Mouse (Mus musculus) liver, embryonic 14.5 days (tissue): ENCODE measurements around the gene Vegfa. TPM values are rescaled to one million over a fixed set of nuclear protein-coding genes. Genes with fewer than 3 reads are reported as not detected.

Experiments used
- ATAC-seq: fragments of 200-750 bp; cut with Nextera tagmentation; 2 replicates; pipeline ENCODE4 v1.8.0; 2017; ENCODE audit warnings: moderate number of reproducible peaks, mild to moderate bottlenecking, moderate library complexity; ENCODE audit not compliant: insufficient read depth
- DNase-seq, 3 experiments: peaks; one replicate each; pipeline ENCODE4 v3.0.0-alpha.2; 2012 to 2013; ENCODE audit warnings: low read depth in 3 of 3, low spot score in 3 of 3
- H3K27ac ChIP-seq: fragments of 300-500 bp; sonication (generic); 2 replicates; pipeline ENCODE4 v1.5.1; 2014; ENCODE audit warnings: moderate library complexity, mild to moderate bottlenecking, control low read depth, inconsistent platforms
- H3K27me3 ChIP-seq: fragments of 300-500 bp; sonication (generic); 2 replicates; pipeline ENCODE4 v1.6.1; 2014; ENCODE audit warnings: mild to moderate bottlenecking, low read length, moderate library complexity; ENCODE audit not compliant: control insufficient read depth, insufficient read depth
- H3K36me3 ChIP-seq: fragments of 300-500 bp; sonication (generic); replicated peaks from 2 replicates; pipeline ENCODE4 v1.6.1; 2014; ENCODE audit warnings: low read depth; ENCODE audit not compliant: control insufficient read depth, insufficient read depth
- H3K4me1 ChIP-seq, 2 experiments: fragments of 200-500 bp in 1 of 2; fragments of 300-500 bp in 1 of 2; sonication (generic) in 1 of 2; replicated peaks; 2 replicates each; pipeline ENCODE4 v1.6.1; 2012 to 2014; ENCODE audit warnings: antibody characterized with exemption in 1 of 2, inconsistent platforms in 1 of 2, low read length in 1 of 2; ENCODE audit not compliant: control insufficient read depth in 2 of 2, insufficient read depth in 2 of 2
- H3K4me2 ChIP-seq: fragments of 300-500 bp; sonication (generic); 2 replicates; pipeline ENCODE4 v1.6.1; 2014; ENCODE audit warnings: low read depth, mild to moderate bottlenecking, control low read depth, moderate library complexity
- H3K4me3 ChIP-seq, 2 experiments: fragments of 200-500 bp in 1 of 2; fragments of 300-500 bp in 1 of 2; sonication (generic) in 1 of 2; 2 replicates each; pipeline ENCODE4 v1.5.1; 2012 to 2014; ENCODE audit warnings: low read depth in 2 of 2, low read length in 2 of 2, mild to moderate bottlenecking in 2 of 2, control low read depth in 1 of 2, inconsistent platforms in 1 of 2, moderate library complexity in 1 of 2; ENCODE audit not compliant: insufficient read depth in 1 of 2
- H3K9ac ChIP-seq: fragments of 300-500 bp; sonication (generic); replicated peaks from 2 replicates; pipeline ENCODE4 v1.6.1; 2014; ENCODE audit warnings: mild to moderate bottlenecking, control low read depth, moderate library complexity
- H3K9me3 ChIP-seq: fragments of 300-500 bp; sonication (generic); 2 replicates; pipeline ENCODE4 v1.6.1; 2016; ENCODE audit warnings: low read length, mixed read lengths; ENCODE audit not compliant: control insufficient read depth
- CTCF ChIP-seq: IDR thresholded peaks from 2 replicates; pipeline ENCODE4 v1.5.1; 2016; ENCODE audit warnings: antibody characterized with exemption, low read depth, control low read depth
- EP300 ChIP-seq: IDR thresholded peaks from 2 replicates; pipeline ENCODE4 v1.6.1; 2016; ENCODE audit warnings: antibody characterized with exemption, low read depth
- WGBS: fragments of 180-500 bp; shearing (Covaris S2); extraction: QIAGEN DNeasy Blood & Tissue Kit; methylation state at CpG from one replicate; pipeline ENCODE4 v1.1.7; 2014; ENCODE audit not compliant: insufficient replicate concordance; 5-methylcytosine and 5-hydroxymethylcytosine counted together
- polyA plus RNA-seq, 2 experiments: library from polyadenylated mRNA; depleted of rRNA in 1 of 2; stranded (reverse) in 1 of 2; unstranded in 1 of 2; fragments of >200 nt; fragmentation: Nextera tagmentation in 1 of 2; extraction: Ambion mirVana in 1 of 2; gene quantifications; 2 replicates each; pipeline versions ENCODE4 v1.2.1 to v1.2.3; 2012 to 2014

Gene Vegfa
- polyA plus RNA-seq, 2 experiments = 1.2 to 33.9 TPM

GRCm38 (mm10) chr17:46025207-46025606 lies 7.0 kb downstream of the Vegfa start:
- no peaks in the 10 kb centered on the region for H3K9me3 ChIP-seq
- no peak for TF ChIP-seq CTCF
- TF ChIP-seq EP300 = no peak
- peaks cover 3 to 15% of the 10 kb centered on the region in 2 experiments for H3K4me1 ChIP-seq
- H3K27ac ChIP-seq = no peak overlapping the region
- no peak for ATAC-seq
- no peak overlapping the region for H3K4me2 ChIP-seq
- H3K4me3 ChIP-seq = no peak overlapping the region
- DNase-seq = no peak
- H3K9ac ChIP-seq = no peak overlapping the region
- H3K36me3 ChIP-seq = peaks cover 23% of the 10 kb centered on the region
- 86% methylated on average over 15 of the region's 15 CpGs for WGBS
- no peaks in the 10 kb centered on the region for H3K27me3 ChIP-seq

- no peaks in the 10 kb centered on the region for H3K27me3 ChIP-seq
- 76% methylated on average over 5 of the region's 5 CpGs for WGBS
These were observed 8.0 kb downstream of the Vegfa start for GRCm38 (mm10) chr17:46024192-46024591.

GRCm38 (mm10) chr17:46023572-46023971 lies 8.6 kb downstream of the Vegfa start:
- Histone ChIP-seq H3K36me3 (peaks cover 32% of the 10 kb centered on the region), H3K4me3 (no peak overlapping the region), H3K4me1 (peaks cover 3 to 6% of the 10 kb centered on the region in 2 experiments), H3K27me3 (no peaks in the 10 kb centered on the region), H3K4me2 (no peak overlapping the region), H3K27ac (no peak overlapping the region), H3K9ac (no peak overlapping the region), H3K9me3 (no peaks in the 10 kb centered on the region)
- DNase-seq (no peak), ATAC-seq (no peak)
- TF ChIP-seq EP300 = no peak
- TF ChIP-seq CTCF = no peak
- WGBS = 84% methylated on average over 8 of the region's 8 CpGs

More at GRCm38 (mm10) chr17:46024192-46024591, 8.0 kb downstream of the Vegfa start:
- ATAC-seq (no peak), DNase-seq (no peak)
- Histone ChIP-seq H3K4me2 (no peak overlapping the region), H3K4me3 (no peak overlapping the region), H3K9me3 (no peaks in the 10 kb centered on the region), H3K9ac (no peak overlapping the region), H3K27ac (no peak overlapping the region), H3K36me3 (peaks cover 30% of the 10 kb centered on the region), H3K4me1 (peaks cover 3 to 11% of the 10 kb centered on the region in 2 experiments)
- TF ChIP-seq EP300 (no peak), CTCF (no peak)

- TF ChIP-seq CTCF (no peak), EP300 (no peak)
- ATAC-seq (no peak), DNase-seq (no peak)
- Histone ChIP-seq H3K36me3 (peaks cover 36% of the 10 kb centered on the region), H3K9me3 (no peaks in the 10 kb centered on the region), H3K9ac (no peak overlapping the region), H3K4me3 (no peak overlapping the region), H3K4me1 (peaks cover 1 to 2% of the 10 kb centered on the region in 2 experiments; a peak in 2 of 4 replicates), H3K27me3 (no peaks in the 10 kb centered on the region), H3K27ac (no peak overlapping the region), H3K4me2 (no peak overlapping the region)
- 70% methylated on average over 6 of the region's 6 CpGs for WGBS
These were observed 9.2 kb downstream of the Vegfa start for GRCm38 (mm10) chr17:46022934-46023333.

GRCm38 (mm10) chr17:46022427-46022826 lies 9.7 kb downstream of the Vegfa start:
- Histone ChIP-seq H3K4me1 (no peaks in the 10 kb centered on the region), H3K9ac (no peak overlapping the region), H3K4me3 (no peak overlapping the region), H3K4me2 (no peak overlapping the region), H3K27me3 (no peaks in the 10 kb centered on the region), H3K27ac (no peak overlapping the region), H3K36me3 (peaks cover 40% of the 10 kb centered on the region), H3K9me3 (no peaks in the 10 kb centered on the region)
- WGBS = 76% methylated on average over 4 of the region's 4 CpGs
- ATAC-seq = no peak
- DNase-seq = no peak
- TF ChIP-seq CTCF (no peak), EP300 (no peak)

- no peaks in the 10 kb centered on the region for H3K9me3 ChIP-seq
- no peak overlapping the region for H3K9ac ChIP-seq
- no peak for ATAC-seq
- H3K4me3 ChIP-seq = no peak overlapping the region
- H3K36me3 ChIP-seq = peaks cover 40% of the 10 kb centered on the region
- WGBS = 85% methylated on average over 9 of the region's 9 CpGs
- no peak for DNase-seq
- H3K27ac ChIP-seq = no peak overlapping the region
- H3K4me1 ChIP-seq = no peaks in the 10 kb centered on the region
- TF ChIP-seq CTCF = no peak
- no peak for TF ChIP-seq EP300
- no peak overlapping the region for H3K4me2 ChIP-seq
- H3K27me3 ChIP-seq = no peaks in the 10 kb centered on the region
These were observed 10.4 kb downstream of the Vegfa start for GRCm38 (mm10) chr17:46021760-46022159.
